Mouse (Mus musculus) megakaryocyte, embryonic 14.5 days (primary cell): Measurements from ENCODE around the gene Plcg2. TPM values are rescaled to one million over a fixed set of nuclear protein-coding genes. Genes with fewer than 3 reads are reported as not detected.
A peak's percentile ranks its signal among the peaks of the same experiment; 100 is the strongest.

Experiments used
- H3K27me3 ChIP-seq: replicated peaks from 2 replicates; pipeline ENCODE3; 2012; ENCODE audit warnings: inconsistent platforms
- H3K36me3 ChIP-seq: replicated peaks from 2 replicates; pipeline ENCODE3; 2012; ENCODE audit warnings: low read length, inconsistent platforms, mixed read lengths
- H3K4me1 ChIP-seq: 2 replicates; pipeline ENCODE4 v1.6.1; 2012; ENCODE audit warnings: inconsistent platforms
- H3K4me3 ChIP-seq: replicated peaks from 2 replicates; pipeline ENCODE3; 2012; ENCODE audit warnings: moderate library complexity, mild to moderate bottlenecking, inconsistent platforms
- H3K9me3 ChIP-seq: 2 replicates; pipeline ENCODE4 v1.6.1; 2012; ENCODE audit warnings: inconsistent platforms
- FLI1 ChIP-seq: IDR thresholded peaks from 2 replicates; pipeline ENCODE4 v1.6.1; 2012; ENCODE audit warnings: low read length, inconsistent platforms, mixed read lengths
- GATA1 ChIP-seq: IDR thresholded peaks from 3 replicates; pipeline ENCODE4 v1.6.1; 2012; ENCODE audit warnings: mixed read lengths, low read length, inconsistent platforms, borderline replicate concordance
- polyA plus RNA-seq: library from polyadenylated mRNA; stranded (reverse); fragments of >175 nt; gene quantifications from 2 replicates; pipeline ENCODE4 v1.2.3, GENCODE M21; 2012; ENCODE audit warnings: low replicate concordance; ENCODE audit not compliant: insufficient read depth

The Plcg2 gene
- polyA plus RNA-seq, 1 experiment: 76.6 TPM

- peaks cover 87% of the 10 kb centered on the region for H3K4me1 ChIP-seq
- TF ChIP-seq GATA1: no peak
- TF ChIP-seq FLI1: no peak
- no peaks in the 10 kb centered on the region for H3K9me3 ChIP-seq
- peaks cover 76% of the 10 kb centered on the region for H3K36me3 ChIP-seq
- peak overlapping the region; percentile 33 for H3K4me3 ChIP-seq
- no peaks in the 10 kb centered on the region for H3K27me3 ChIP-seq
Observed at GRCm38 (mm10) chr8:117503405-117504069, 5.4 kb downstream of the Plcg2 start.

GRCm38 (mm10) chr8:117507703-117508102 lies 9.6 kb downstream of the Plcg2 start:
- H3K36me3 ChIP-seq: peaks cover 94% of the 10 kb centered on the region
- TF ChIP-seq FLI1: no peak
- TF ChIP-seq GATA1: no peak
- no peaks in the 10 kb centered on the region for H3K9me3 ChIP-seq
- H3K27me3 ChIP-seq: no peaks in the 10 kb centered on the region
- no peak overlapping the region for H3K4me3 ChIP-seq
- peaks cover 96% of the 10 kb centered on the region for H3K4me1 ChIP-seq

GRCm38 (mm10) chr8:117516876-117517565 lies 18.9 kb downstream of the Plcg2 start:
- Histone ChIP-seq H3K27me3 (no peaks in the 10 kb centered on the region), H3K9me3 (no peaks in the 10 kb centered on the region), H3K36me3 (peaks cover 70% of the 10 kb centered on the region), H3K4me1 (peaks cover 97% of the 10 kb centered on the region), H3K4me3 (no peak overlapping the region)
- TF ChIP-seq FLI1 (no peak), GATA1 (no peak)

- Histone ChIP-seq H3K4me1 (peaks cover 97% of the 10 kb centered on the region), H3K27me3 (no peaks in the 10 kb centered on the region), H3K36me3 (peaks cover 68% of the 10 kb centered on the region), H3K9me3 (no peaks in the 10 kb centered on the region), H3K4me3 (no peak overlapping the region)
- TF ChIP-seq GATA1 (no peak), FLI1 (no peak)
Observed at GRCm38 (mm10) chr8:117517861-117518260, 19.8 kb downstream of the Plcg2 start.

GRCm38 (mm10) chr8:117518873-117519272 lies 20.8 kb downstream of the Plcg2 start:
- H3K27me3 ChIP-seq: no peaks in the 10 kb centered on the region
- H3K4me3 ChIP-seq: no peak overlapping the region
- peaks cover 64% of the 10 kb centered on the region for H3K36me3 ChIP-seq
- TF ChIP-seq FLI1 (no peak), GATA1 (no peak)
- H3K9me3 ChIP-seq: no peaks in the 10 kb centered on the region
- peaks cover 97% of the 10 kb centered on the region for H3K4me1 ChIP-seq

GRCm38 (mm10) chr8:117526185-117526584 lies 28.1 kb downstream of the Plcg2 start:
- TF ChIP-seq FLI1 (no peak), GATA1 (no peak)
- Histone ChIP-seq H3K4me1 (peaks cover 97% of the 10 kb centered on the region), H3K27me3 (no peaks in the 10 kb centered on the region), H3K9me3 (no peaks in the 10 kb centered on the region), H3K36me3 (peaks cover 80% of the 10 kb centered on the region), H3K4me3 (peak overlapping the region; percentile 87)

GRCm38 (mm10) chr8:117527983-117528382 lies 29.9 kb downstream of the Plcg2 start:
- H3K9me3 ChIP-seq: no peaks in the 10 kb centered on the region
- peak overlapping the region; percentile 85 for H3K4me3 ChIP-seq
- no peaks in the 10 kb centered on the region for H3K27me3 ChIP-seq
- peaks cover 81% of the 10 kb centered on the region for H3K36me3 ChIP-seq
- TF ChIP-seq FLI1: no peak
- no peak for TF ChIP-seq GATA1
- H3K4me1 ChIP-seq: peaks cover 98% of the 10 kb centered on the region

GRCm38 (mm10) chr8:117529177-117529576 lies 31.1 kb downstream of the Plcg2 start:
- H3K4me3 ChIP-seq: peak overlapping the region; percentile 60
- TF ChIP-seq FLI1 (no peak), GATA1 (no peak)
- peaks cover 84% of the 10 kb centered on the region for H3K36me3 ChIP-seq
- H3K4me1 ChIP-seq: peaks cover 96% of the 10 kb centered on the region
- H3K9me3 ChIP-seq: no peaks in the 10 kb centered on the region
- no peaks in the 10 kb centered on the region for H3K27me3 ChIP-seq

GRCm38 (mm10) chr8:117532381-117532972 lies 34.4 kb downstream of the Plcg2 start:
- H3K9me3 ChIP-seq: peaks cover 7% of the 10 kb centered on the region
- H3K27me3 ChIP-seq: no peaks in the 10 kb centered on the region
- TF ChIP-seq GATA1 (no peak), FLI1 (no peak)
- H3K36me3 ChIP-seq: peaks cover 83% of the 10 kb centered on the region
- peaks cover 95% of the 10 kb centered on the region for H3K4me1 ChIP-seq
- no peak overlapping the region for H3K4me3 ChIP-seq

GRCm38 (mm10) chr8:117536862-117537261 lies 38.8 kb downstream of the Plcg2 start:
- Histone ChIP-seq H3K9me3 (peaks cover 7% of the 10 kb centered on the region), H3K36me3 (peaks cover 83% of the 10 kb centered on the region), H3K27me3 (no peaks in the 10 kb centered on the region), H3K4me3 (peak overlapping the region; percentile 84), H3K4me1 (peaks cover 94% of the 10 kb centered on the region)
- TF ChIP-seq FLI1: no peak
- TF ChIP-seq GATA1: no peak
